Mouse (Mus musculus) forebrain, embryonic 15.5 days (tissue): ENCODE measurements around the gene Fam240b. TPM values are rescaled to one million over a fixed set of nuclear protein-coding genes. Genes with fewer than 3 reads are reported as not detected.

Experiments
- ATAC-seq: fragments of 200-750 bp; cut with Nextera tagmentation; replicated peaks from 2 replicates; pipeline ENCODE4 v1.8.0; 2017; ENCODE audit warnings: mild to moderate bottlenecking, moderate TSS enrichment, moderate library complexity
- H3K27ac ChIP-seq: fragments of 300-500 bp; sonication (generic); replicated peaks from 2 replicates; pipeline ENCODE4 v1.5.1; 2015; ENCODE audit warnings: mild to moderate bottlenecking, inconsistent platforms
- H3K27me3 ChIP-seq: fragments of 300-500 bp; sonication (generic); 2 replicates; pipeline ENCODE4 v1.6.1; 2015; ENCODE audit warnings: inconsistent platforms
- H3K36me3 ChIP-seq: fragments of 300-500 bp; sonication (generic); 2 replicates; pipeline ENCODE4 v1.6.1; 2015; ENCODE audit warnings: mild to moderate bottlenecking, inconsistent platforms
- H3K4me1 ChIP-seq: fragments of 300-500 bp; sonication (generic); 2 replicates; pipeline ENCODE4 v1.6.1; 2015; ENCODE audit warnings: inconsistent platforms
- H3K4me2 ChIP-seq: fragments of 300-500 bp; sonication (generic); replicated peaks from 2 replicates; pipeline ENCODE4 v1.6.1; 2015; ENCODE audit warnings: mild to moderate bottlenecking, inconsistent platforms
- H3K4me3 ChIP-seq: fragments of 300-500 bp; sonication (generic); 2 replicates; pipeline ENCODE4 v1.5.1; 2015; ENCODE audit warnings: mild to moderate bottlenecking, inconsistent platforms
- H3K9ac ChIP-seq: fragments of 300-500 bp; sonication (generic); replicated peaks from 2 replicates; pipeline ENCODE4 v1.6.1; 2015; ENCODE audit warnings: mild to moderate bottlenecking, inconsistent platforms
- H3K9me3 ChIP-seq: fragments of 300-500 bp; sonication (generic); 2 replicates; pipeline ENCODE4 v1.6.1; 2016; ENCODE audit warnings: inconsistent platforms
- WGBS: fragments of 180-500 bp; shearing (Covaris S2); methylation state at CpG from one replicate; pipeline ENCODE4 v1.1.7; 2015; ENCODE audit warnings: mixed read lengths; 5-methylcytosine and 5-hydroxymethylcytosine counted together
- polyA plus RNA-seq: library from polyadenylated mRNA; unstranded; fragments of >200 nt; fragmentation: Nextera tagmentation; extraction: Ambion mirVana; gene quantifications from 2 replicates; pipeline ENCODE4 v1.2.1, GENCODE M21; 2015

Fam240b gene
- polyA plus RNA-seq: not detected in 2 replicates

- ATAC-seq: no peak
- H3K4me1 ChIP-seq: no peaks in the 10 kb centered on the region
- H3K9me3 ChIP-seq: no peaks in the 10 kb centered on the region
- no peak within 1 kb of the TSS for H3K9ac ChIP-seq
- H3K27ac ChIP-seq: no peak within 1 kb of the TSS
- 87% methylated on average over 6 of the region's 6 CpGs for WGBS
- H3K4me3 ChIP-seq: no peak within 1 kb of the TSS
- no peak within 1 kb of the TSS for H3K4me2 ChIP-seq
- no peaks in the 10 kb centered on the region for H3K36me3 ChIP-seq
- no peaks in the 10 kb centered on the region for H3K27me3 ChIP-seq
Observed at GRCm38 (mm10) chr13:64497692-64498091, at the start of gene Fam240b. Gene Fam240b, minus strand, starts transcription at chr13:64497792.

GRCm38 (mm10) chr13:64530139-64530538 is 32.5 kb upstream of the Fam240b start:
- no peak for ATAC-seq
- Histone ChIP-seq H3K27me3 (no peaks in the 10 kb centered on the region), H3K27ac (no peak overlapping the region), H3K4me2 (no peak overlapping the region), H3K36me3 (no peaks in the 10 kb centered on the region), H3K9me3 (no peaks in the 10 kb centered on the region), H3K4me3 (no peak overlapping the region), H3K9ac (no peak overlapping the region), H3K4me1 (peaks cover 11% of the 10 kb centered on the region)
- WGBS: 63% methylated on average over 5 of the region's 5 CpGs

- no peak overlapping the region for H3K4me2 ChIP-seq
- H3K9ac ChIP-seq: no peak overlapping the region
- H3K9me3 ChIP-seq: no peaks in the 10 kb centered on the region
- 66% methylated on average over 15 of the region's 15 CpGs for WGBS
- H3K36me3 ChIP-seq: no peaks in the 10 kb centered on the region
- peak overlapping the region; percentile 76 for H3K27ac ChIP-seq
- H3K4me1 ChIP-seq: peaks cover 11% of the 10 kb centered on the region
- peak; percentile 92 for ATAC-seq
- H3K4me3 ChIP-seq: no peak overlapping the region
- H3K27me3 ChIP-seq: no peaks in the 10 kb centered on the region
Observed at GRCm38 (mm10) chr13:64526515-64527285, 29.1 kb upstream of the Fam240b start.

- H3K9me3 ChIP-seq: no peaks in the 10 kb centered on the region
Observed at GRCm38 (mm10) chr13:64514247-64514646, 16.7 kb upstream of the Fam240b start.

GRCm38 (mm10) chr13:64511616-64512015 is 14.0 kb upstream of the Fam240b start:
- Histone ChIP-seq H3K4me3 (no peak overlapping the region), H3K9me3 (no peaks in the 10 kb centered on the region), H3K4me2 (no peak overlapping the region), H3K4me1 (no peaks in the 10 kb centered on the region), H3K36me3 (no peaks in the 10 kb centered on the region), H3K9ac (no peak overlapping the region), H3K27ac (no peak overlapping the region), H3K27me3 (no peaks in the 10 kb centered on the region)
- ATAC-seq: no peak

More at GRCm38 (mm10) chr13:64514247-64514646, 16.7 kb upstream of the Fam240b start:
- H3K36me3 ChIP-seq: no peaks in the 10 kb centered on the region
- H3K4me2 ChIP-seq: no peak overlapping the region
- H3K9ac ChIP-seq: no peak overlapping the region
- H3K4me3 ChIP-seq: no peak overlapping the region
- no peak for ATAC-seq
- no peaks in the 10 kb centered on the region for H3K4me1 ChIP-seq
- WGBS: 69% methylated on average over 2 of the region's 2 CpGs
- H3K27ac ChIP-seq: no peak overlapping the region
- H3K27me3 ChIP-seq: no peaks in the 10 kb centered on the region

- no peak for ATAC-seq
- H3K4me1 ChIP-seq: no peaks in the 10 kb centered on the region
- no peak overlapping the region for H3K9ac ChIP-seq
- H3K27me3 ChIP-seq: no peaks in the 10 kb centered on the region
- no peaks in the 10 kb centered on the region for H3K36me3 ChIP-seq
- H3K27ac ChIP-seq: no peak overlapping the region
- H3K9me3 ChIP-seq: no peaks in the 10 kb centered on the region
- H3K4me2 ChIP-seq: no peak overlapping the region
- no peak overlapping the region for H3K4me3 ChIP-seq
Observed at GRCm38 (mm10) chr13:64507361-64507760, 9.8 kb upstream of the Fam240b start.

- ATAC-seq: no peak
- H3K4me2 ChIP-seq: no peak overlapping the region
- H3K9ac ChIP-seq: no peak overlapping the region
- no peaks in the 10 kb centered on the region for H3K36me3 ChIP-seq
- no peaks in the 10 kb centered on the region for H3K9me3 ChIP-seq
- H3K27ac ChIP-seq: no peak overlapping the region
- WGBS: 80% methylated on average over 3 of the region's 3 CpGs
- H3K4me3 ChIP-seq: no peak overlapping the region
- no peaks in the 10 kb centered on the region for H3K4me1 ChIP-seq
- no peaks in the 10 kb centered on the region for H3K27me3 ChIP-seq
Observed at GRCm38 (mm10) chr13:64502833-64503232, 5.2 kb upstream of the Fam240b start.

- no peak for ATAC-seq
- no peaks in the 10 kb centered on the region for H3K27me3 ChIP-seq
- no peak overlapping the region for H3K27ac ChIP-seq
- H3K36me3 ChIP-seq: no peaks in the 10 kb centered on the region
- 64% methylated on average over 5 of the region's 5 CpGs for WGBS
- no peak overlapping the region for H3K4me3 ChIP-seq
- H3K4me1 ChIP-seq: no peaks in the 10 kb centered on the region
- H3K4me2 ChIP-seq: no peak overlapping the region
- H3K9ac ChIP-seq: no peak overlapping the region
- no peaks in the 10 kb centered on the region for H3K9me3 ChIP-seq
Observed at GRCm38 (mm10) chr13:64493586-64493985, 4.0 kb downstream of the Fam240b start.

- no peak for ATAC-seq
- Histone ChIP-seq H3K9ac (no peak overlapping the region), H3K36me3 (no peaks in the 10 kb centered on the region), H3K4me2 (no peak overlapping the region), H3K27ac (no peak overlapping the region), H3K4me3 (no peak overlapping the region), H3K4me1 (no peaks in the 10 kb centered on the region), H3K9me3 (no peaks in the 10 kb centered on the region), H3K27me3 (no peaks in the 10 kb centered on the region)
- WGBS: 72% methylated on average over 6 of the region's 6 CpGs
Observed at GRCm38 (mm10) chr13:64489886-64490285, 7.7 kb downstream of the Fam240b start.

GRCm38 (mm10) chr13:64479960-64480359 is 17.6 kb downstream of the Fam240b start:
- H3K9me3 ChIP-seq: no peaks in the 10 kb centered on the region
- no peak overlapping the region for H3K9ac ChIP-seq
- H3K4me2 ChIP-seq: no peak overlapping the region
- H3K4me3 ChIP-seq: no peak overlapping the region
- 75% methylated on average over 3 of the region's 3 CpGs for WGBS
- H3K27ac ChIP-seq: no peak overlapping the region
- no peaks in the 10 kb centered on the region for H3K4me1 ChIP-seq
- ATAC-seq: no peak
- no peaks in the 10 kb centered on the region for H3K27me3 ChIP-seq
- no peaks in the 10 kb centered on the region for H3K36me3 ChIP-seq

- H3K9me3 ChIP-seq: no peaks in the 10 kb centered on the region
- WGBS: 67% methylated on average over 4 of the region's 4 CpGs
- H3K27me3 ChIP-seq: no peaks in the 10 kb centered on the region
- no peak overlapping the region for H3K27ac ChIP-seq
- no peak for ATAC-seq
- H3K4me1 ChIP-seq: no peaks in the 10 kb centered on the region
- H3K4me3 ChIP-seq: no peak overlapping the region
- no peak overlapping the region for H3K9ac ChIP-seq
- no peaks in the 10 kb centered on the region for H3K36me3 ChIP-seq
- H3K4me2 ChIP-seq: no peak overlapping the region
Observed at GRCm38 (mm10) chr13:64477968-64478367, 19.6 kb downstream of the Fam240b start.

GRCm38 (mm10) chr13:64467886-64468285 is 29.7 kb downstream of the Fam240b start:
- Histone ChIP-seq H3K9ac (no peak overlapping the region), H3K4me3 (no peak overlapping the region), H3K4me2 (no peak overlapping the region), H3K27ac (no peak overlapping the region), H3K4me1 (no peaks in the 10 kb centered on the region), H3K27me3 (no peaks in the 10 kb centered on the region), H3K9me3 (no peaks in the 10 kb centered on the region), H3K36me3 (no peaks in the 10 kb centered on the region)
- 60% methylated on average over 6 of the region's 6 CpGs for WGBS
- ATAC-seq: no peak

- no peak for ATAC-seq
- no peaks in the 10 kb centered on the region for H3K4me1 ChIP-seq
- no peak overlapping the region for H3K4me2 ChIP-seq
- 65% methylated on average over 9 of the region's 9 CpGs for WGBS
- no peak overlapping the region for H3K4me3 ChIP-seq
- H3K27me3 ChIP-seq: no peaks in the 10 kb centered on the region
- H3K9me3 ChIP-seq: no peaks in the 10 kb centered on the region
- no peak overlapping the region for H3K27ac ChIP-seq
- H3K9ac ChIP-seq: no peak overlapping the region
- H3K36me3 ChIP-seq: no peaks in the 10 kb centered on the region
Observed at GRCm38 (mm10) chr13:64465166-64465565, 32.4 kb downstream of the Fam240b start.
